Mouse (Mus musculus): Measurements from ENCODE around the gene Adamts12. TPM values are rescaled to one million over a fixed set of nuclear protein-coding genes. Genes with fewer than 3 reads are reported as not detected.

Gene Adamts12
- polyA plus RNA-seq, 1 experiment, result 0.35 TPM

DNA sequence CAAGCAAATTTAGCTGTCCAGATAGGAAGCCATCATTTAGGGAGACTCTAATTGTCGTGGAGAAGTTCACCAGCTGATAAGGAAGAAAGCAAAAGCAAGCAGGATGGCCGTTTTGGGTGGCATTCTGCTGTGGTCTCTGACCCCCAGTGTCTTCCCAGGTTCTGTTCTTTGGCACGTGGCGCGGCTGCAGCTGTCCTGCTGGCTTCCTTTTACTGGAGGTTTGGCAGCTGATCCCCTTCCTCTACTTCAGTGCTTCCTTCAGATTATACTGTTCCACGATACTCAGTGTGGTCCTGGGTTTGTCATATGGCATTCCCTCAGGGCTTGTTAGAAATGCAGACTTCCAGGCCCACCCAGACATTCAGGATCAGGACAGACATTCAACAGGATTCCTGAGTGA, 63.9 kb downstream of the Adamts12 start:
- Histone ChIP-seq H3K4me3 (ENCODE audit: control insufficient read depth, insufficient read depth, low read length) (no peak overlapping the region), H3K27ac (ENCODE audit: control insufficient read depth, insufficient read depth, low read length) (no peak overlapping the region), H3K36me3 (ENCODE audit: control insufficient read depth, insufficient read depth, low read length) (no peaks in the 10 kb centered on the region), H3K4me1 (replicated peaks; ENCODE audit: control insufficient read depth, insufficient read depth, low read length) (no peaks in the 10 kb centered on the region), H3K27me3 (ENCODE audit: control insufficient read depth, insufficient read depth, low read length) (no peaks in the 10 kb centered on the region)
- no peak for TF ChIP-seq CTCF (IDR thresholded peaks at IDR 0.05; ENCODE audit: borderline replicate concordance, control insufficient read depth, extremely low read depth, insufficient read depth, low read length, poor library complexity)
- TF ChIP-seq POLR2A (IDR thresholded peaks at IDR 0.05; ENCODE audit: control insufficient read depth, extremely low read depth, insufficient read depth, low read length, poor library complexity), result no peak
- 56% methylated on average over 6 of the region's 6 CpGs for WGBS
- DNase-seq, result no peak

- Histone ChIP-seq H3K4me1 (replicated peaks; ENCODE audit: control insufficient read depth, insufficient read depth, low read length) (no peaks in the 10 kb centered on the region), H3K36me3 (ENCODE audit: control insufficient read depth, insufficient read depth, low read length) (no peaks in the 10 kb centered on the region), H3K27me3 (ENCODE audit: control insufficient read depth, insufficient read depth, low read length) (no peaks in the 10 kb centered on the region), H3K4me3 (ENCODE audit: control insufficient read depth, insufficient read depth, low read length) (no peak overlapping the region), H3K27ac (ENCODE audit: control insufficient read depth, insufficient read depth, low read length) (no peak overlapping the region)
- no peak for DNase-seq
- 93% methylated on average over 5 of the region's 5 CpGs for WGBS
- no peak for TF ChIP-seq CTCF (IDR thresholded peaks at IDR 0.05; ENCODE audit: borderline replicate concordance, control insufficient read depth, extremely low read depth, insufficient read depth, low read length, poor library complexity)
These were observed 68.3 kb downstream of the Adamts12 start for GRCm38 (mm10) chr15:11132586-11133558.

DNA sequence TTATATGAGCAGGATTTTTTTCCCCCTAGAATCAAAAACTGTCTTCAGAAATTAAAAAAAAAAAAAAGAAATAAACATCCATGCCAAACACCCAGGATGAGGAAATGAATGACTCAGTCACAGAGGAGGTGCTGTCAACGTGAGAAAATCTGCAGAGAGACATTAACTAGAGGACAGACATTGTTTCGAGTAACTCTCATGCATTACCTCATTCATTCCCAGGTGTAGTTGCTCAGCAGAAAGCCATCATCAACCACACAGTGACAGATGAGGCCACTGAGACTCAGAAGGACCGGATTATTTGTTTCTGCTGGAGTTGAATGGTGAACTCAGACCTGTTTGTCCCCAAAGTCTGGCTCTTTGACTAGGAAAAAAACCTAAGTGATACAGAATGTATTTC, 81.0 kb downstream of the Adamts12 start:
- H3K4me1 ChIP-seq (replicated peaks; ENCODE audit: control insufficient read depth, insufficient read depth, low read length), result no peaks in the 10 kb centered on the region
- 64% methylated on average over 3 of the region's 3 CpGs for WGBS
- no peak overlapping the region for H3K27ac ChIP-seq (ENCODE audit: control insufficient read depth, insufficient read depth, low read length)
- no peak overlapping the region for H3K4me3 ChIP-seq (ENCODE audit: control insufficient read depth, insufficient read depth, low read length)
- TF ChIP-seq POLR2A (IDR thresholded peaks at IDR 0.05; ENCODE audit: control insufficient read depth, extremely low read depth, insufficient read depth, low read length, poor library complexity), result no peak
- no peaks in the 10 kb centered on the region for H3K36me3 ChIP-seq (ENCODE audit: control insufficient read depth, insufficient read depth, low read length)
- no peak for DNase-seq
- H3K27me3 ChIP-seq (ENCODE audit: control insufficient read depth, insufficient read depth, low read length), result no peaks in the 10 kb centered on the region

DNA sequence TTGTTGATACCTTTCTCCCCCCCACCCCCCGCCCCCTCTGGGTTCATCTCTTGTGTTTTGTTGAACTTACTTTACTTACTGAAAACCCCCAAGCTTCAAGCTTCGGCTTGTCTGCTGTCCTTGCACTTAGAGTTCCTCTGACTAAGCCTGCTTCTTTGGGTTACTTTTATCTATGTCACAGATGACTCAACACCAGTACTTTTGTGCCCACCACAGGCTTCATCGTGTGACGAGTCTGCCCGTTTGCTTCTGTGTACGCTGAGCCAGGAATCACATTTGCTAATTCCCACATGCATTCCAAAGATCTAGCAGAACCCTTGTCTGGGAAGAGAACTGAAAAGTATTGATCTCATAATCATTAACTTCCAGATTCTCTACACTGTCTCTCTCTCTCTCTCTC, 94.8 kb downstream of the Adamts12 start:
- Histone ChIP-seq H3K27ac (ENCODE audit: control insufficient read depth, insufficient read depth, low read length) (no peak overlapping the region), H3K4me1 (replicated peaks; ENCODE audit: control insufficient read depth, insufficient read depth, low read length) (no peaks in the 10 kb centered on the region), H3K36me3 (ENCODE audit: control insufficient read depth, insufficient read depth, low read length) (no peaks in the 10 kb centered on the region), H3K4me3 (ENCODE audit: control insufficient read depth, insufficient read depth, low read length) (no peak overlapping the region), H3K27me3 (ENCODE audit: control insufficient read depth, insufficient read depth, low read length) (no peaks in the 10 kb centered on the region)
- WGBS, result 91% methylated on average over 6 of the region's 6 CpGs
- no peak for DNase-seq
- no peak for TF ChIP-seq CTCF (IDR thresholded peaks at IDR 0.05; ENCODE audit: borderline replicate concordance, control insufficient read depth, extremely low read depth, insufficient read depth, low read length, poor library complexity)
- TF ChIP-seq POLR2A (IDR thresholded peaks at IDR 0.05; ENCODE audit: control insufficient read depth, extremely low read depth, insufficient read depth, low read length, poor library complexity), result no peak

GRCm38 (mm10) chr15:11160759-11161158, 96.2 kb downstream of the Adamts12 start:
- Histone ChIP-seq H3K27me3 (ENCODE audit: control insufficient read depth, insufficient read depth, low read length) (no peaks in the 10 kb centered on the region), H3K4me3 (ENCODE audit: control insufficient read depth, insufficient read depth, low read length) (no peak overlapping the region), H3K27ac (ENCODE audit: control insufficient read depth, insufficient read depth, low read length) (no peak overlapping the region), H3K36me3 (ENCODE audit: control insufficient read depth, insufficient read depth, low read length) (no peaks in the 10 kb centered on the region), H3K4me1 (replicated peaks; ENCODE audit: control insufficient read depth, insufficient read depth, low read length) (no peaks in the 10 kb centered on the region)
- no peak for DNase-seq
- no peak for TF ChIP-seq POLR2A (IDR thresholded peaks at IDR 0.05; ENCODE audit: control insufficient read depth, extremely low read depth, insufficient read depth, low read length, poor library complexity)
- no peak for TF ChIP-seq CTCF (IDR thresholded peaks at IDR 0.05; ENCODE audit: borderline replicate concordance, control insufficient read depth, extremely low read depth, insufficient read depth, low read length, poor library complexity)
- WGBS, result 36% methylated on average over 2 of the region's 2 CpGs

DNA sequence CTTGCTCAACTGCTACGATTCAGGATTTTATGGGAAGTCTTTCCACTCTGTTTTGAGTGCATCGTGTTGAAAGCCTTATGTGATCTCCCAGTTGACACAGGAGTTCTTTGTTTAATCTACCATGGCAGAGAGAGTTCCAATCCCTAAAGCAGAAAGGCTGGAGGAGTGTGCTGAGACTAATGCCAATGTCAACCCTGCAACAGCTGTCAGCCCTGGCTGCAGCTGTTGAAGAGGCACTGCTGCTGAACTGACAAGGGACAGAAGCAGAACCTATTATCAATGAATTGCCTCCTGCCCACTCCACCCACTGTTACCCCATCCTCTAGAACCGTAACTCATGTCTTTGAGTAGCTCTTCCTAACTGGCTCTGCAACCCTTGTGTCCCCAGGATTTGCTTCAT, 101.3 kb downstream of the Adamts12 start:
- Histone ChIP-seq H3K36me3 (ENCODE audit: control insufficient read depth, insufficient read depth, low read length) (no peaks in the 10 kb centered on the region), H3K27me3 (ENCODE audit: control insufficient read depth, insufficient read depth, low read length) (no peaks in the 10 kb centered on the region), H3K4me1 (replicated peaks; ENCODE audit: control insufficient read depth, insufficient read depth, low read length) (no peaks in the 10 kb centered on the region), H3K4me3 (ENCODE audit: control insufficient read depth, insufficient read depth, low read length) (no peak overlapping the region), H3K27ac (ENCODE audit: control insufficient read depth, insufficient read depth, low read length) (no peak overlapping the region)
- WGBS, result 91% methylated on average over 3 of the region's 3 CpGs
- DNase-seq, result no peak
- TF ChIP-seq CTCF (IDR thresholded peaks at IDR 0.05; ENCODE audit: borderline replicate concordance, control insufficient read depth, extremely low read depth, insufficient read depth, low read length, poor library complexity), result no peak
- TF ChIP-seq POLR2A (IDR thresholded peaks at IDR 0.05; ENCODE audit: control insufficient read depth, extremely low read depth, insufficient read depth, low read length, poor library complexity), result no peak

Measured in thymus, adult 2 months (tissue).